Comparison of ENCODE assay signal across 8 mouse cellular contexts in the genomic region with DNA sequence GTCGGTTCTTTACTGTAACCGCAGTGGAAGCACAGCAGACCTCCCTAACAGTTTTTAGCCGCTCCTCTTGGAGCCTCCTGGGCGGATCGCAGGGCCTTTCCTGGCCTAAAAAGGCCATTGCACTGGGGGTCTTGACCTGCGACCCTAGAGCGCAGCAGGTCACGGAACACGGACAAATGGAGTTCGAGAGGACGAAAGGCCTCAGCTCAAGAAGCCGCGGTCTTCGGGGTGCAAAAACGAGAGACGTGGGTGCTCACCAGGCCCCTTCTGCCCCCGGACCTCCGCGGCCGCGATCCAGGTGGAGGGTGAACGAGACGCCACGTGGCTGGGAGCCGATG. TPM values are rescaled to one million over a fixed set of nuclear protein-coding genes. Genes with fewer than 3 reads are reported as not detected.
DNase-seq lines count a peak whose midpoint lies in the region; ATAC-seq and TF ChIP-seq lines count a peak whose summit lies in the region.

No protein-coding gene starts in this region.

- TF ChIP-seq EP300 in heart, postnatal 0 days (IDR thresholded peaks at IDR 0.05; ENCODE audit: low read depth), result no peak

- H3K36me3 ChIP-seq in heart, postnatal 0 days (replicated peaks; ENCODE audit: control insufficient read depth, insufficient read depth, low read length), result no peaks in the 10 kb centered on the region
- no peaks in the 10 kb centered on the region for H3K36me3 ChIP-seq in hindbrain, embryonic 15.5 days
- no peaks in the 10 kb centered on the region for H3K36me3 ChIP-seq in midbrain, embryonic 15.5 days (replicated peaks)

- peaks cover 61% of the 10 kb centered on the region for H3K27me3 ChIP-seq in heart, postnatal 0 days (ENCODE audit: control insufficient read depth, insufficient read depth, low read length)
- peaks cover 60% of the 10 kb centered on the region for H3K27me3 ChIP-seq in hindbrain, embryonic 15.5 days
- peaks cover 69% of the 10 kb centered on the region for H3K27me3 ChIP-seq in midbrain, embryonic 15.5 days (replicated peaks)

- DNase-seq in heart, postnatal 0 days (ENCODE audit: low spot score), result no peak
- DNase-seq in heart, postnatal 25 days (ENCODE audit: low spot score), result no peak
- peak; percentile 47 for DNase-seq in embryo, embryonic 10.5 days (ENCODE audit: low spot score)
- DNase-seq in layer of hippocampus, adult 8-10 months (ENCODE audit: low spot score in 2 of 2), result no peak
- no peak for DNase-seq in cerebellum, adult 9-10 months
- DNase-seq in layer of hippocampus, postnatal 36 days, result no peak

- WGBS in heart, postnatal 0 days, result 3% methylated on average over 25 of the region's 25 CpGs
- WGBS in hindbrain, embryonic 15.5 days, result 1% methylated on average over 25 of the region's 25 CpGs
- 1% methylated on average over 25 of the region's 25 CpGs for WGBS in midbrain, embryonic 15.5 days

- peak overlapping the region; percentile 98 for H3K4me2 ChIP-seq in heart, postnatal 0 days (ENCODE audit: low read depth, low read length)
- H3K4me2 ChIP-seq in hindbrain, embryonic 15.5 days, result peak overlapping the region; percentile 91
- peak overlapping the region; percentile 100 for H3K4me2 ChIP-seq in midbrain, embryonic 15.5 days

- H3K9me3 ChIP-seq in heart, postnatal 0 days (replicated peaks; ENCODE audit: control insufficient read depth, low read length), result no peaks in the 10 kb centered on the region
- no peaks in the 10 kb centered on the region for H3K9me3 ChIP-seq in hindbrain, embryonic 15.5 days
- H3K9me3 ChIP-seq in midbrain, embryonic 15.5 days, result no peaks in the 10 kb centered on the region

- H3K4me3 ChIP-seq in heart, postnatal 0 days (ENCODE audit: low read depth, low read length), result peak overlapping the region; percentile 59
- H3K4me3 ChIP-seq in hindbrain, embryonic 15.5 days, result peak overlapping the region; percentile 48
- peak overlapping the region; percentile 60 for H3K4me3 ChIP-seq in midbrain, embryonic 15.5 days

- peak overlapping the region; percentile 48; the same call in 1 of the 2 replicates for H3K9ac ChIP-seq in heart, postnatal 0 days (replicated peaks; ENCODE audit: low read depth, low read length)
- peak overlapping the region; percentile 42 for H3K9ac ChIP-seq in hindbrain, embryonic 15.5 days
- peak overlapping the region; percentile 52 for H3K9ac ChIP-seq in midbrain, embryonic 15.5 days

- ATAC-seq in heart, postnatal 0 days (ENCODE audit: insufficient read depth, low read depth), result no peak
- ATAC-seq in hindbrain, embryonic 15.5 days (ENCODE audit: low FRiP score, low read depth), result no peak
- no peak for ATAC-seq in midbrain, embryonic 15.5 days (replicated peaks)

- intact Hi-C loops in heart, postnatal 25 days (cut with DNase I), result loop anchor here (2.0 to 5.0 kb wide), 5 partner anchors 35 to 115 kb away; a partner anchor contains a TSS

- peaks cover 18% of the 10 kb centered on the region for H3K4me1 ChIP-seq in heart, postnatal 0 days (ENCODE audit: control insufficient read depth, insufficient read depth)
- H3K4me1 ChIP-seq in hindbrain, embryonic 15.5 days (replicated peaks), result peaks cover 34% of the 10 kb centered on the region
- H3K4me1 ChIP-seq in midbrain, embryonic 15.5 days, result peaks cover 33% of the 10 kb centered on the region

- H3K27ac ChIP-seq in heart, postnatal 0 days (ENCODE audit: low read depth), result 0 out of 2 replicates have a peak overlapping the region, but pooled peaks have one; percentile 53
- no peak overlapping the region for H3K27ac ChIP-seq in hindbrain, embryonic 15.5 days (replicated peaks)
- no peak overlapping the region for H3K27ac ChIP-seq in midbrain, embryonic 15.5 days

- no peak for TF ChIP-seq CTCF in heart, postnatal 0 days (IDR thresholded peaks at IDR 0.05; ENCODE audit: low read depth)

RNA-seq across cellular contexts. Expression of a gene that starts 1.4 kb away (rescaled TPM):
- 3.5 and 6.3 TPM in 2 replicates for total RNA-seq in heart, postnatal 0 days (2014; rRNA removed; ENCODE audit: low replicate concordance)
- polyA plus RNA-seq in heart, postnatal 0 days (2015; fragmentation: Nextera tagmentation; extraction: Ambion mirVana), result 0.20 and 0.48 TPM in 2 replicates
- total RNA-seq in heart, postnatal 25 days (2021), result 1 to 10 TPM; 5.8 to 6.1 TPM
- polyA plus RNA-seq in hindbrain, embryonic 15.5 days (2015; fragmentation: Nextera tagmentation; extraction: Ambion mirVana), result 0.84 and 1.1 TPM in 2 replicates
- 0.59 and 0.80 TPM in 2 replicates for polyA plus RNA-seq in midbrain, embryonic 15.5 days (2015; fragmentation: Nextera tagmentation; extraction: Ambion mirVana)
- 10 to 100 TPM; 15.4 to 55.7 (median 30.3) TPM for total RNA-seq in layer of hippocampus, adult 8-10 months (2022)
- 10 to 100 TPM; 15.4 to 17.3 TPM for total RNA-seq in layer of hippocampus, postnatal 36 days (2021)
